Mouse (Mus musculus) testis, postnatal 14 days (tissue): ENCODE data around the gene Dda1.
"Not testable (repeated sequence)": the region's sequence is repeated elsewhere in the genome, so short reads cannot be mapped to it uniquely, and the experiment has no call there.

Experiments
- DNase-seq: peaks from one replicate; pipeline ENCODE4 v3.0.0; 2021; ENCODE audit warnings: low spot score

Dda1 gene

DNA sequence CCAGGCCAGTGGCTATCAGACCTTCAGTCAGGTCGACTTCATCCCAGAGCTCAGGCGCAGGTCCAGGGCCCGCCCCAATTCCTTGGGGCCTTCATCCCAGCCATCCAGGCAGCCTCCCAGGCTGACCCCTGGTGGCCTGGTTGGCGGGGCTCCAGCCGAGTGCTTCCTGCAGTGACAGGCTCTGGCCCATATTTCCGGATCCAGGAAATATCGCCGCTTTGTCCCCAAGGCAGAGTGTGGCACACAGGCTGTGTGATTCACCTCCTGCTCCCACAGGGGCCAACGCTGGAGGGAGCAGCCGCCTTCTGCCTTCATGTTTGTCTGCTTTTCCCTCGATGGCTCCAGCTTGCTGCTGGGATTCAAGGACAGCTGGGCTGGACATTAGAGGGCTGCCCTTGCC, 27.5 kb downstream of the Dda1 start:
- DNase-seq: peak; percentile 69

DNA sequence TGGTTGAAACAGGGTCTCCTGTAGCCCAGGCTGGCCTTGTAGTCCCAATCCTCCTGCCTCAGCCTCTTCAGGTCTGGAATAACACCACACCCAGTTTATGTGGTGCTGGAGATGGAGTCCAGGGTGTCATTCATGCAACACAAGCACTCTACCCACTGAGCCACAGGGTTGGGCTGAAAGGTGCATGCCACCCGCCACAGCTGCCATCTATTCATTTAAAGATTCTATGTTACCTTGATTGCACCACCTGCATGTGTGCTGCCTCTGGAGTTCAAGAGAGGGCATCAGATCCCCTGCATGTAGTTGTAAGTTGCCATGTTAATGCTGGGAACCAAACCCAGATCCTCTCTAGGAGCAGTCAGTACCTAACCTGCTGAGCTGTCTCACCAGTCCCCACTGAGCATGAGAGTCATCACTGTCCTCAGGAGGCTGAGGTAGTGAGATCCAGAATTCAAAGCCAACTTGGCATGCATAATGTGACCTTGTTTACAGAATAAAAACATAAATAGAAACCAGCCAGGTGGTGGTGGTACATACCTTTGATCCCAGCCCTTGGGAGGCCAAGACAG, 28.2 kb downstream of the Dda1 start:
- no peak for DNase-seq

DNA sequence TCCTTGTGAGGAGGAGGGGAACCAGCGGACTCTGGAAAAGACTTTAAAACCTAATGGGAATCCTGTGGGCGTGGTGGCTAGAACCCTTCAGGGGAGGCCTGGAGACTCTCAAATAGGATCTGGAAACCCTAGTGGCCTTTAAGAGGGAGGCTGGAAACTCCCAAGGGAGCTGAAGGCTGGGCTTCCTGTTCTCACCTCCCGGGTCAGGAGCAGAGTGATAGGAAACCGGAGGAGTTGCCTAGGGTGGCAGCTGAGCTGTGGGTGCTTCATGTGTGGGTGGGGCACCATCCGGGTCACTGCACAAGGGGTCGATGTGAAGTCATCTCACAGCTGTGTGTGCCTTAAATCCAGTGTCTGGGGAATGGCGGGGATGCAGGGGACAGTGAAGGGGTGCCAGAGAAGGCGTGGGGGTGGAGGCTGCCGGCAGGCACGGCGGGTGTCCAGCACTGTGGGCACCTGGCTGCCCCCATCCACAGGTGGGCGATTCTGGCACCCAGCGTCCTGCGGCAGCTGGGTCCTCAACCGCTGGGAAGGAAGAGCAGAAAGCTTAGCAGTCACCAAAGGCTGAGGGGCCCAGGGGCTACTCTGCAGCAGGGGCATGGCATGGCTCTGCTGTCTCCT, 29.0 kb downstream of the Dda1 start:
- no peak for DNase-seq

DNA sequence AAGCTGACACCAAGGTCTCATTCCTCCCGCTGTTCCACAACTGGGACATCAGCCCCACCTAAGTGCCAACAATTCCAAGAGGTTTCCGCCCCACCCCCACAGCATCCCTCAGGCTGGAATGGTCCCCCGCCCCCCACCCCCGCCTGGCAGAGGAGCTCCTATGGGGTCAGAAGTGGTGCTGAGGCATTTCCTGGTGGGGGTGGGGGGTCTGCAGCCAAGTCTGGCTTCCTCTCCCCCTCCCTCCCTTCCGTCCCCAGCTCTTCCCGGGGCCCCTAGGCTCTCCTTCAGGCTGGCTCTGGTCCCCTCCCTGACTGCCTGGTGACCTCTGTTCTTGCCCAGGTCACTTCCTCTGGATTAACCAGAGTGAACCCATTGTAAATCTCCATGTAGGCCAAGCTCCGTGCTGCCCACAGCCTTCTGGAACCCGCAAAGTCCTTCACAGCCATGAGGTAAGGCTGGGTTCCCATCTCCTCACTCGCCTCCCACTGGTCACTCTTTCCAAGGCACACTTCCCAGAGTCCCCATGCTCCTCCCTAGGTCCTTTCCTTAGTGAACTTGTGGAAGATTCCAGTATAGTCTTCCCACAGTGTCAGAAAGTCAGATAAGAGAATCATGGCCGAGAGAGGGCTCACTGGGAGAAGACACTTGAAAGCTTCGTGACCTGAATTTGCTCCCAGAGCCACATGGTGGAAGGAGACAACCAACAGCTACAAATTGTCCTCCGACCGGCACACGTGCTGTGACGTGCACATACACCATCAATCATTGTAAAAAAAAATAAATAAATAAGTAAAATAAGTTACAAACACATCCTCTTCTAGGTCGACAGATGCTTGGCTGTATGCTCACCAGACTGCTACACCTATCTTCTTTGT, 30.1 kb downstream of the Dda1 start:
- DNase-seq: no peak

DNA sequence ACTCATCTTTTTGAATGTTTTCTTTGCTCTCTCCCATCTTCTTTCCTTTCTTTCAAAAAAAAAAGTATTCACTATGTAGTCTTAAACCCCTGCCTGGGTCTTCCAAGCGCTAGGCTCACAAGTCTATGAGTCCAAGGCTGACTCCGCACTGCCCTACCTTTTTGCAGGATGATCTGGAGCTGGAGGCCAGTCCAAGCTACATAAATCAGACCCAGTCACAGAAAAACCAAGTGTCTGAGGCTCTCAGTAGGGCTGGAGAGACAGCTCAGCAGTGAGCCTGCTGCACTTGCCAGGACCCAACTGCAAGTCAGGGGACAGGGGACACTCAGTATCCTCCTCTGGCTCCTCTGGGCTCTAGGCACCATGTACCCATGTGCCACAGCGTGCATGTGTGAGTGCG, 35.4 kb downstream of the Dda1 start:
- no peak for DNase-seq

DNA sequence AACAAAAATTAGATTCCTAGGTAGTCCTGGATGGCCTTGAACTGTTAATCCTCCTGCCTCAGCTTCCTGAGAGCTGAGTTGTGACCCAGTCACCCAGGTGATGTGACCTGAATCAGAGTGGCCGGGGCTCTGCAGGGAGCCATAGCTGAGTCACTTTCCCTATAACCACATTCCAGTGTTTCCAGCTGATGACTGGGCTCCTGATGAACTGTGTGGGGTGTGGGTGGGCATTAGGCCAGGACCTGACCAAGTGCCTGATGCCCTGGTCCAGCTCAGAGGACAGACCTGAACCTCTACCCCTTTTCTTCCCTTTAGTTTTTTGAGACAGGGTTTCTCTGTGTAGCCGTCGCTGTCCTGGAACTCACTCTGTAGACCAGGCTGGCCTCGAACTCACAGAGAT, 36.3 kb downstream of the Dda1 start:
- no peak for DNase-seq

DNA sequence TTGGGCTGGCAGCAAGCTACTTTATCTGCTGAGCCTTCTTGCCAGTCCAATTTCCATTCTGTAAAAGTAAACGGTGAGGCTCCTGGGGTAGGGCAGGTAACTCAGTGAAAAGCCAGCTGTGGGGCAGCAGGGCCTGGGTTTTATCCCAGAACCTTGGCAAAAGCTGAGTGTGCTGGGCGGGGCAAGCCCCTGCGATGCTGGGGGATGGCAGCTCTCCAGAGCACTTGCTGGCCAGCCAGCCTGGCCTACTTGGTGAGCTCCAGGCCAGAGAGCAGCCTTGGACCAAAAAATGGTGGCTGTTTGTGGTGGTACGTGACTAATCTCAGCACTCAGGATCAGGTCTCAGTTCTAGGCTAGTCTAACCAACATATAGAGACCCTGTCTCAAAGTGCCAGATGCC, 37.0 kb downstream of the Dda1 start:
- no peak for DNase-seq

DNA sequence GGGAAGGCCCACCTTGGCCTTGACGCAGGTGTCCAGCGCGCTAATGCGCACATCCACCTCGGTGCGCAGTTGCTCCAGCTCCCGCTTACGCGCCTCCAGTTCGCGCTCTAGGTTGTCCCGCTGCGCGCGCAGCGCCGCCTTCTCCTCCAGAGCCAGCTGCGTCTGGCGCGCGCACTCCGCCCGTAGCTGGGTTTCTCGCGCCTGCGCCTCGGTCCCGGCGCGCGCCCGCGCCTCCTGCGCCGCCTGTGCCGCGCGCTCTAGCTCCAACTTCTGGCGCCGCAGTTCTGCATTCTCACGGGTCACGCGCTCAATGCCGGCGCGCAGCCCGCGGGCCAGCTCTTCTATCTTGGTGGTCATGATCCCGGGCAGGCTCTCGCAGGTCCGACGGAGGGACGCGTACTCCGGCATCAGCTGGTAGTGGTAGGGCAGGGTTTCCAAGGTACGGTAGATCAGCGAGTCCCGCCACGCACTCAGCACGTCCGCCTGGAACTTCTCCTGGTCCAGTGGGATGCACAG, 38.6 kb downstream of the Dda1 start:
- DNase-seq: peak; percentile 72

DNA sequence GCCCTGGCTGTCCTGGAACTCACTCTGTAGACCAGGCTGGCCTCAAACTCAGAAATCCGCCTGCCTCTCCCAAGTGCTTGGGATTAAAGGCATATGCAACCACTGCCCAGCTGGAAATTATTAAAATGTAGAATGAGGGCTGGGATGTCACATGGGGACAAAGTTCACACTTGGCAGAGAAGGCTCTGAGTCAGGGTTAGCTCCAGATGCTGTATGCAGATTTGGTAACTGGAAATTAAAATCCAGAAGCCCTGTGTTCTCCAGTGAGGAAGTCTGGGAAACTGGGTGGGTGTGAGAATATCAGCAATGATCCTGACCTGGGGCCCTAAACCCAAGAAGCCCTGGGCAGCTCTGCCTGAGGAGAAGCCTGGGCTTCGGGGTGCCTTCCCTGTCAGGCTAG, 40.3 kb downstream of the Dda1 start:
- no peak for DNase-seq

DNA sequence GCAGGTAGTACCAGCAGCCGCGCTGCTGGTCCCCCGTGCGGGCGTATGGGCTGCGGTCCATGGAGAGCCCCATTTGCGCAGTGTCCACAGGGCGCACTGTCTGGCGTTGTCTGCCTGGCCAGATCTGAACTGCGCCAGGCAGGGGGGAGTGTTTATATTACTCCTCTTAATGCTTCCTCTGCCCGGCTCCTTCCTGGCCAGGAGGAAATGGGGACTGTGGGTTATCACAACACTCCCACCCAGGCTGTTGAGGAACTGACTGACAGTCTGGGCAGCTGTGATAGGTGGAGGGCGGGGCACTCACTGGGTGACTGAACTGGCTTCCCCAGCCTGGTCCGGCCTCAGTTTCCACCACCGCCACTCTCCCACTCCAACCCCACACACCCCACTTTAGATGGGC, 42.6 kb downstream of the Dda1 start, which contains the start of gene Plvap:
Gene Plvap (minus strand): TSS at position 109 of the 400 bp plus-strand sequence.
- no peak for DNase-seq

DNA sequence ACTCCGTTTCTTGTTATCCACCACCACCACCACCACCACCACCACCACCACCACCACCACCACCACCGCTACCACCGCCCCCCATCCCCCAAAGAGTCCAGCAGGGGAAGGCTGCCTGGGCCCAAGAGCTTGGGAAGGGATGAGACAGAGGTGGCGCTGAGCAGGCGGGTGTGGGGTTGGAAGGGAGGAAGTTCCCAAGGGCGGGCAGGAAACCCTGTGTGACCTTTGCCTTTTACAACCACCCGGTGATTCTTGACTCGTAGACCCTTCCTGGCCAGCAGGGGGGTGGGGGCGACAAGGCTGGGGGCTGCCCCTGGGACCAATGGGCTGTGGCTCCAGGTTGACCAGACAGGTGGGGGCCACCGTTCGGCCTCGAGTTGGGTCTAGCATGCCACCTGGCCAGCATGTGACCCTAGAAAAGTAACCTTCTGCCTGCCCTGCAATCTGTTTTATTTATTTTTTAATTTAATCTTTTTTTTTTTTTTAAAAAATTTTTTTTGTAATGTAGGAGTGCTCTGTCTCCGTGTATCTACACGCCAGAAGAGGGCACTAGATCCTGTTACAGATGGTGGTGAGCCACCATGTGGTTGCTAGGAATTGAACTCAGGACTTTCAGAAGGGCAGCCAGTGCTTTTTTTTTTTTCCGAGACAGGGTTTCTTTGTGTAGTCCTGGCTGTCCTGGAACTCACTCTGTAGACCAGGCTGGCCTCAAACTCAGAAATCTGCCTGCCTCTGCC, 44.2 kb downstream of the Dda1 start:
- no peak for DNase-seq

DNA sequence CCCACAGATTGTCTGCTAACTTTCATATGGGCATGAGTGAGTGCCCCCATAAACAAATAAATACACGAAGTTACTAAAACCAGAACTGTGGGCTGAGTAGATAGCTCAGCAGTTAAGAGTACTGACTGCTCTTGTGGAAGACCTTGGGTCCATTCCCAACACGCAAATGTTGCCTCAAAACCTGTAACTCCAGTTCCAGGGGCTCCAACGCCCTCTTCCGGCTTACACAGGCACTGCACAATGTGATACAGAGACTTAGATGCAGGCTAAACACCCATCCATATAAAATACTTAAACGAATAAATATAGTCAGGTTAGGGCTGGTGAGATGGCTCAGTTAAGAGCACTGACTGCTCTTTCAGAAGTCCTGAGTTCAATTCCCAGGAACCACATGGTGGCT, 46.0 kb downstream of the Dda1 start:
- DNase-seq: no peak

DNA sequence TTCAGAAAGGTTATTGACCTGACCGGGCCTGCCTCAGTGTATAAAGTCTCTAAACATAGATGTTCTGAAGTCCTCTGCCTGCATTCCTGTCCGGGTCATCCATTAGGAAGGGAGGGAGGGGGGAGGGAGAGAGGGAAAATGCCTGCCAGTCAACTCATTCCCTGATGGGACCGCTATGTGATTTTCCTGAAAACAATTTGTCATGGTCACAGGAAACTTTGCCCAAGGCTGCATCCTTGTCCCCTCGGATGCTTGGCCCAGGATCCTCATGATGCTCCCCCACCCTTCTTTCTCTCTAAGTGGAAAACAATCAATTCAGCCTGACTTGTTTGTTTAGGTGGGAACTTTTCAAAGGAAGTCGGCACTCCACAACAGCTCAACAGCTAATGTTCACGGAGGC, 47.8 kb downstream of the Dda1 start:
- no peak for DNase-seq

DNA sequence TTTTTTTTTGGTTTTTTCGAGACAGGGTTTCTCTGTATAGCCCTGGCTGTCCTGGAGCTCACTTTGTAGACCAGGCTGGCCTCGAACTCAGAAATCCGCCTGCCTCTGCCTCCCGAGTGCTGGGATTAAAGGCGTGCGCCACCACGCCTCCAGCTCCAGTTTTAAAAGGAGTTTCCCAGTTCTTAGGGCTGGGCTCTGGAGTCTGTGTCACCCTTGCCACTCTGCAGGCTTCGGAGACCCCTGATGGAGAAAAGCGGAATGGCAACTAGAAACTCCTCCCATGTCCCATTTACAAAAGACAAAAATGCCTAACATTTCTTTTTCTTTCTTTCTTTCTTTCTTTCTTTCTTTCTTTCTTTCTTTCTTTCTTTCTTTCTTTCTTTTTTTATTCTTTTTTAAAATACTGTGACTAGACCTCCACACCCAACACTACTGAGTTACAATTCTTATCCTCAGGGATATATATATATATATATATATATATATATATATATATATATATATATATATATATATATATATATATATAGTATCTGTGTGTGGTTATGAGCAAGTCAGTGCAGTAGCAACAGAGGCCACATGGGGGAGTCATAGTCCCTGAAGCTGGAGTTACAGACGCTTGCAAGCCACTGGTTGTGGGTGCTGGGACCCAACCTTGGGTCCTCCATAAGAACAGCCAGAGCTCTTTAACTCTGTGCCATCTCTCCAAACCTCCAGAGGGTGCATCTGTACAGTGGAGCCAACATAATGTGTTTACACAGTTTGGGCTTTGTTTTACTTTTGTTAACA, 50.2 kb downstream of the Dda1 start:
- DNase-seq: not testable (repeated sequence)

DNA sequence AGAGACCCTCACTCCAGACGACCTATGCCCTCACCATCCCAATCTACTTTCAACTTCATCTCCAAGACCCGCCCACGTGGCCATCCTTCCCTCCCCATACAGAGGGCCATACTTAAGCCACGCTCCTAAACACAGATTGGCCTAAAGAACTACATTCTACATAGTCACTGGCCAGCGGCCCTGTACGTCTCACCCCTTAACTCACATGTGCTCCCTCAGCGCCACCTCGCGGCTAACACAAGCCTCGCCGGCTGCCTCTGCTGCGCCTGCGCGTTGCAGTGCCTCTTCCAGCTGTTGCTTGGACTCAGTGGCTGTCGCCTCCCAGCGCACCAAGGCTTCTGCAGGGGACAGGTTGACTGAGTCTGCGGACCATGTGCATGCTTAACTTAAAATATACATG, 52.6 kb downstream of the Dda1 start:
- peak; percentile 87 for DNase-seq

DNA sequence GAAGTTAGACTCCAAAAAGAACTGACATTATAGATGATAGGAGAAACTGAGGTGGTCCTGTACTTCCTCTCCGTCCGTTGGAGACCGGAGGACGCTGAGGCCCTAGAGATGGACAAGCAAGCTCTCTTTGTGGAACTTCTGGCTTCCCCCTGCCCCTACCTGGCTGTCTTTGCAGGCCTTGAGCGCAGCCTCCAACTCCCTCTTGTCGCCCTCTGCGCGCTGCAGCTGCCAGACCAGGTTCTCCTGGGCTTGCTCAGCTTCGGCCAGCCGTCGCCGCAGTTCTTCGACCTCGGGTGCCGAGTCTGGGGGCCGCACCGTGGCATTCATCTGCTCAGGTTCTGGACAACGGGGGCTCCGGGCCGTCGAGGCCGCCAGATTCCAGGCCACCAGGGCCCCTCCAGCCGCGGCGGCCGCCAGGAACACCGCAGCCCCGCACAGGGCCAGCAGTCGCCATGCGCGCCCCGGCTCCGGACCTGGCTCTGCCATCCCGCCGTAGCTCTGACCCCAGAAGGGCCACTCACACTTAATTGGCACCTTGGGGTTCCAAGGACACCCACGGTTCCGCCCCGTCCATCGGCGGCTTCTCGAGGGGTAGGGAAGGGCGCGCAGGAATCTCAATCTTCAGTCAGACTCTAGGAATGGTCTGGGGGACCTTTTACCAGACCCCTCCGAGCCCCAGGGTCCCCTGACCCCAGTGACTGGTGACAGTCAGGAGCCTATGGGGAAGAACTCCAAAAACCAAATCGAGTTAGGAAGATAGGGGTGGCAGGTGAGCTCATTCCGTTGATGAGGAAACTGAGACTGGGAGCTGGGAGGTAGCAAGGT, 56.4 kb downstream of the Dda1 start, which contains the start of gene Ccdc194:
Gene Ccdc194 (minus strand): TSS at position 486 of the 825 bp plus-strand sequence.
- no peak for DNase-seq
